Mouse (Mus musculus) megakaryocyte-erythroid progenitor cell, adult 5-6 weeks (primary cell): ENCODE results near the gene Pigo. TPM values are rescaled to one million over a fixed set of nuclear protein-coding genes. Genes with fewer than 3 reads are reported as not detected.

Experiments
- ATAC-seq: replicated peaks from 2 replicates; pipeline ENCODE4 v1.8.0; 2016; ENCODE audit warnings: mild to moderate bottlenecking, inconsistent platforms; ENCODE audit not compliant: severe bottlenecking, poor library complexity, low FRiP score, low TSS enrichment
- total RNA-seq, 2 experiments: library from RNA; stranded (forward) in 1 of 2; stranded (reverse) in 1 of 2; fragments of 200-1000, 215-1000 nt in 1 of 2; fragments of >200 nt in 1 of 2; fragmentation: Nextera tagmentation in 1 of 2; gene quantifications; 2 replicates each; pipeline ENCODE4 v1.2.3; 2014 to 2017

Pigo gene
- total RNA-seq (2014; fragmentation: Nextera tagmentation) (14.7 and 20.3 TPM in 2 replicates), total RNA-seq (2017) (8.3 and 11.0 TPM in 2 replicates)

DNA sequence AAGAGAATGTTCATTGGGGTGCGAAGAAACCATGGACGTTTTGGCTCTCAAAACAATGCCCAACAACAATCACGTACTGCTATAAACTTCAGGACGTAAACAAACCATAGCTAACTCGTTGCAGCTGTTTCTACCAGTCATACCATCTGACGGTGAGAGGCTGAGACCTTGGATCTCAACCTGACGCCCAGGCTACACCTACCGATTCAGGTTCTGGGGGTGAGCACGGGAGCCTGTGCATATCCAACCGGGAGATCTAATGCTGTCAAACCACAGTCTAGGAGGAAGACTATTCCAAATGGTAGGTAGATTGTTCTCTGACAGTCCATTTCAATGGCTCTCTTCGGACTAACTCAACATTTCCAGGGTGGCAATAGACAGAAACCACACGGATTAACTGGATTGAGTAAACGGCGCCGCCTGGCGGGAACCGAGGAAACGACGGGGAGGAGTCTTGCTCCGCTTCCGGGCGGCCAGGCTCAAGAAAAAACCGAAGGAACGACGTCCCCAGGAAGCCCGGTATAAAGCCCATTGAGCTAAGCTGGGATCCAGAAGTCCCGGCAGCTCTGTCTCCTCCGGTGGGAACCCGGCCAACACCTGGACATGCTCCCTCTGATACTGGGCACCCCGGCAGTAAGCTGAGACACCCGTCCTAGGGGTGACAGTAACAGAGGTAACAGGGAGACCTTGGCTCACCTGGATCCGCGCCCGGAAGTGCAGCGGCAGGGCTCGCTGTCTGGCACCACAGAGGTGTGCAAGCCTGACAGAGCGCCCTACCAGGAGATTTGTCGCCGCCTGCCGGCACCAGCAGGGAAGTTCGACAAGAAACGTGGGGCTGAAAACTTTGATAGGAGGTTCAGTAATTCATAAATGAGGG, at the start of gene Pigo:
Pigo (minus strand) TSS at position 736 of the 877 bp plus-strand sequence.
- peak; percentile 90 for ATAC-seq

DNA sequence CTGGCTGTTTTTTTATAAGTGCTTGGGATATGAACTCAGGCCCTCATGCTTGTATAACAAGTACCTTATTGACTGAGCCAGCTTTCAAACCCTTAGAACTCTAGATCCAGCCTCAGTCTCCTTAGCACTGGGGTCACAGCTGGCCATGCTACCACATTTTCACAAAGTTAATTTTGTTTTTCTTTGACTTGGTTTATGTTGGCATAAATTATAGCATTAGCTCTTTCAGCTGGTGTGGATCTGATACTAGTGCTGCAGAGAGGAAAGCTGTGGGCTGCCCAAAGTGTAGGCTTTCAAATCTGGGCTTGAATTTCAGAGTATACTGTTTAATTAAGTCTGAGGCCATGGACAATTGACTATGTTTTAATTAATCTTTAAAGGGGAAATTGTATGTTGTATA, 49.3 kb upstream of the Pigo start:
- no peak for ATAC-seq

DNA sequence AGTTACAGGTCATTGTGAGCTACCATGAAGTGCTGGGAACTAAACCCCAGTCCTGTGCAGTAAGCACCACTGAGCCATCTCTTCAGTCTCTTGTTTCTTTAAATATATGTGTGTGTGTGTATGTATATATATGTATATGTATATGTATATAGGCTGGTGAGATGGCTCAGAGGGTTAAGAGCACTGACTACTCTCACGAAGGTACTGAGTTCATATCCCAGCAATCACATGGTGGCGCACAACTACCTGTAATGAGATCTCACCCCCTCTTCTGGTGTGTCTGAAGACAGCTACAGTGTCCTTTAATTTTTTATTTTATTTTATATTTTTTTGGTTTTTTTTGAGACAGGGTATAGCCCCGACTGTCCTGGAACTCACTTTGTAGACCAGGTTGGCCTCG, 39.9 kb upstream of the Pigo start:
- ATAC-seq, result no peak

DNA sequence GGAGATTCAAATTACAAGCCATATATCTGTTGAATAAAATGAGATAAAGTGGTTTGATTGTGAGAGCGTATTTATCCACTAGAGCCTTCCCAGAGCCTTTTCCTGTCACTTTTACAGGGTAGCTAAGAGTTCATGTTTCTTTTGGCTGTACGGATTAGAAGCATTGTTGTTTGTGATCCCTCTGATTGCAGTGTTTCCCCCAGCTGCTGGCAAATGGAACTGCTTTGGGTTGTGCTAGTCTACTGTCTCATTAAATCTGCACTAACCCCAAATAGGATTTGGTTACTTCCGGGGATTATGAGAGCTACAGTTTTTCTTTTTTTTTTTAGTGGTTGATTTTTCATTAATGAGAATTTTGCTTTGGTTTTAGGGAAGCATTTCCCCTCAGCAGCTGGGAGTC, 34.7 kb upstream of the Pigo start:
- ATAC-seq, result no peak

DNA sequence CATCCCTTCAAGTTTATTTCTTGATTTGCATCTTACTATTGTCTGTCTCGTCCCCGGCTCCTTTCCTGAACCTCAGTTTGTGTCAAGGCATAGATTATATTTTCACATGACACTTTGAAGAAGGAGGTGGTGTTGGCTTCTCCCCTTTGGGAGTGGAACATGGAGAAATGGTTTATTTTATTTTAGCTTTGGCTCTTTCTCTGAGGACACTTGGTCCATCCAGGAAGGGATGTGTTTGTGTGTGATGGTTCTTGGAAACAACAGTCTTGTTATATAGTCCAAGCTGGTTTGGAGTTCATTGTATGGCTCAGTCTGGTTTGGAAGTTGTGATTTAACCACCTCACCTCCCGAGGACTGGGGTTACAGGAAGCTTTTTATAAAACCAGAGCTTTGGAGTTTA, 34.1 kb upstream of the Pigo start:
- ATAC-seq, result no peak

DNA sequence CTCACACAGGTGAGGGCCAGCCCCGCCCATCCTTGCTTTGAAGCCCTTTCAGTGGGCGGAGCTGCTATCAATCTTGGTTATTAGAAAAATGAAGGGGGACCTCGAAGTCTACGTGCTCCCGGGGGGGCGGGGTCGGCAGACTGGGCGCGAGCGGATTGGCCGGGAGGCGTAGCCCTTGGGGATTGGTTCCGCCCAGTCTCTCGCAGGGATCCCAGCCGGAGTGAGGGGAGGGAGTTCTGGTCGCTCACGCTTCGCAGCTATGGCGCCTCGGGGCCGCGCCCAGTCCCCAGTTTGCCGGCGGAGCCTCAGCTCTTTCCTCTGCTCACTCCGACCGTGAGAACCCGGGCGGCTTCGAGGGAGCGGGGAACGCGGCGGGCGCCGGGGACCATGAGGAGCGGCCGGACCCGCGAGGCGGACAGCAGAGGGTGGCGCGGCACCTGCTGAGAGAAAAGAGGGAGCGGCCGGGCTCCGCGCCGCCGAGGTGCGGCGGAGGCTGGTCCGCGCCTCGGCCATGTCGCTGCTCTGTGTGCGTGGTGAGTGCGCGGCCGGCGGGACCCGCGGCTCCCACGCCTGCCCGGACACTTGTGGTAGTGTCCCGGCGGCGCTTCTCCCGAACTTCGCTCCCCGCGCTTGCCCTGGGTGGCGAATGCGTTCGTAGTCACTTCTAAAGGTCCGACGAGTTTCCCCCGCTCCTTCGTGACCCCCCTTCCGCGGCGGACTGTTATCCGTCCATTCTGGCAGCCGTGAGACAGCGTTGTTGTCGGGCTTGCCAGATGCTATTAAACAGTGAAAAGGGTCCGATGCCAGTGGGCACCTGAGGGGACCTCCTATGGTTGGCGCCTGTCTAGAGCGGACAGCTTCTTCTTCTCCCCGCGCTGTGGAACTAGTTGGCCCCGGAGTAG, 33.4 kb upstream of the Pigo start, which contains the start of gene Unc13b:
Unc13b (plus strand) TSS at position 201 of the 902 bp plus-strand sequence.
- ATAC-seq, result peak; percentile 100

DNA sequence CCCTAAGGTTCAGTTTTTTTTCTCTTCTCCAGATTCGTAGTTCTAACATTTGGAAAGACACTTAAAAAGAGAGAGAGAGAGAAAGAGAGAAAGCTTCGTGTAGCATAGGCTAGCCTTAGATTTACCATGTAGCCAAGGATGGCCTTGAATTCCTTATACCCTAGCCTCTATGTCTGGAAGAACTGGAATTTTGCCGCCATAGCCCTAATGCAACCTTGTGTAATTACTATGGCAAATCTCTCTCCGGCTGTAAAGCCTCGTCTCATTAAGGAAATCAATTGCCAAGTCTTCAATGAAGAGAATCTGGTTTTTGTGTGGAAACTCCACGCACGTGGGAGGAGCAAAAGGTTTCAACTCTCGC, 32.8 kb upstream of the Pigo start:
- no peak; the same call in 1 of the 2 replicates for ATAC-seq

DNA sequence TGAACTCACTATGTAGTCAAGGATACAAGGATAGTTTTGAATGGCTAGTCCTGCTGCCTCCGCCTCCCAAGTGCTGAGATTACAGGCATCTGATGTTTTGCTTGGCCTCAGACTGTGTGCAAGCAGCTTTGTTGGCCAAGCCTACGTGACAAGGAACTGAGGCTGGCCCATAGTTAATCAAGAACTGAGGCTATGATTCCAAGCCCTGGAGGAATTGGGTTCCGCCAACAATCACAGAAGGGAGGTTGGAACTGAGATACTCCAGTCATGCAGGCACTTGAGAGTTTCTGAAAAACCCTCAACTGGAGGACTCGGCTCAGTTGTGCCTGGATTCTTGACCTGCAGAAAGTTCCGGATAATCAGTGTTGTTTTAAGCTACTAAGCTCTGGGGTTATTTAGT, 32.0 kb upstream of the Pigo start:
- ATAC-seq, result no peak

DNA sequence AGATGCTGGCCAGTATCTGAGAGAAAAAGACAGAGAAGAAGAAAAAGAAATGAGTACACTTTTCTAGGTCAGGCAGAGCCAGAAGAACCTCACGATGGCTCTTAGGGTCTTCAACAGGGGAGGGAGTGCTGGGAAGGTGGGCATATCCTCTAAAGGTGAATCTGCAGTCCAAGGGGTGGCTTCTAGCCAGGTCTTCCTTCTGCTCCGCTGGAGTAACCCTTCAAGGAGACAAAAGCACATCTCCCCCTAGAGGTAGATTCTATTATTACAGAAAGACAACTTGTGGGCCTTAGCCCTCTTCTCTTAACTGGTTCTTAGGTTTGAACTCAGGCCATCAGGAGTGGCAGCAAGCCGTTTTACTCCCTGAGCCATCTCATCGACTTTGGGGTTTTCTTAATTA, 27.0 kb upstream of the Pigo start:
- ATAC-seq, result peak; percentile 88

DNA sequence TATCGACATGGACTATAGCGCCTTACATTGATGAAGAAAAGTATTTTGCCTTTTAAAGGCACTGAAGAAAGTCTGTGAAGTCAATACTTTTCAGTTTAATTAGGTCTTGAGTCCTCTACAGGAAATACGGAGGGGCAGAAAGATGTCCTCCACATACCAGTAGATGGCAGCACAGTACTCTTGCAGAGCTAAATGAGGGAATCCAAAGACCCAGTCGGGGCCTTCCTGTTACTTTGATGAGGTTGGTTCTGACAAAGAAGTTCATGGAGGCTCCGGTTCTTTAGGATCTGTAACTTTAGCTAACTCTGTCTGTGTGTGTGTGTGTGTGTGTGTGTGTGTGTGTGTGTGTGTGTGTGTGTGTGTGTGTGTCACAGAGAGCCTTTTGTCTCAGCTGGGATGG, 21.6 kb upstream of the Pigo start:
- 0 out of 2 replicates have a peak, but pooled peaks have one; percentile 38 for ATAC-seq

DNA sequence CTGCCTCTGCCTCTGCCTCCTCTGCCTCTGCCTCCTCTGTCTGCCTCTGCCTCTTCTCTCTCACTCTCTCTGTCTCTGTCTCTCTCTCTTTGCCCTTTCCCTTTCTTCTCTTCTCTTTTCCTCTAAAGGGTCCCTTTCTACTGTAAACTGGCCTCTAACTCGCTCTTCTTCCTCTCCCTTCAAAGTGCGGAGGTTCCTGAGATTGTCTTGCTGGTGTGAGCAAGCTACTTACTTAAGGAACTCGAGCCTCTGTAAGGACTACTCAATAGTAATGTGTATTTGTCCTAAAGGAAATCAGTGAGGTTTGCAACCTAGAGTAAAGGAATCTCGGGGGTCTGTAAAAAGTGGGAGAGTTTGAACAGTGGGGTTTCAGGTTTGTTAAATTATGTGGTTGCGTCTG, 21.0 kb upstream of the Pigo start:
- no peak for ATAC-seq

DNA sequence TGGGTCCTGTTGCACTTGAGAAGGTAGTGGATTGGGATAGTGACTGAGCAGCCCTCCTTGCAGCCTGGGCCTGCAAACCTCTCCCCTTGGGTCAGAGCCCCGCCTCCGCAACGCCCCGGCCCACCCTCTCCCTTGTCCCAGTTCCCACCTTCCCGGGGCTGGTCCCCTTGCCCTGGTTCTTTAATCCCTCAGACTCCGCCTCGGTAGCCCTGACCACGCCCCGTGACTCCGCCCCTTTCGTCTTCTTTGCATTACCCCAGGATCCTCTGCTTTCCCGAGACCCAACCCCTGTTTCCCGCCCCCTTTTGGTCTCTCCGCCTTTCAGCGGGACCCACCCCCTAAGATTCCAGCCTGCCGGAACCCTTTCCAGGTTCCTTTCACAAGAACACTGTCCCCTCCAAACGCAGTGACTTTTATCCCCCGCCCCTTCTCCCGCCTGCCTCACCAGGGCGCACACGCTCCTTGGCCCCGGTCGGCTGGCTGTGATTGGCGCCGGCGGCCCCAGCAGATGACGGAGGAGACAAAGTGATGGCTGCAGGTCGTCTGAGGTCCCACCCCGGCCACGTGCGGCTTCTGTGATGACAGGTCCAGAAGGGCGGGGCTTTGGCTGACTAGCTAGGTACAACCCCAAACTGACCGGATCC, 20.2 kb upstream of the Pigo start, which contains the start of gene Fam214b:
Fam214b (minus strand) TSS at position 562 of the 644 bp plus-strand sequence.
- peak; percentile 91 for ATAC-seq

DNA sequence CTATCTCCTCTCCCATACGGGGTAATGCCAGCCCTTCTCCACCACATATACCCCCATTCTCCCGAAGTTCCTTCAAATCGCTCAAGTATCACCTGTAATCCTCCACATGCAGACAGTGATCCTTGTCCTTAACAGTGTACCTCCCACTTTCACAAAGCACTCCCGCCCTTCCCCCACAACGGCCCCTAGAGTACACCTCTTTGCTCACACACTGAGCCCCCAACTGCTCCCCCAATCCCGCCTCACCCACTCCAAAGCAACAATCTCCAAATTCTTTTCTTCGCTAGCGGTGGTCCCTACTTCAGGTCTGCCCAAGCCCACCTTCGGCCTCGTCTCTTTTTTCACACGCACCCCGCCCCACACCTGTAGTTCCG, 19.7 kb upstream of the Pigo start:
- no peak for ATAC-seq

DNA sequence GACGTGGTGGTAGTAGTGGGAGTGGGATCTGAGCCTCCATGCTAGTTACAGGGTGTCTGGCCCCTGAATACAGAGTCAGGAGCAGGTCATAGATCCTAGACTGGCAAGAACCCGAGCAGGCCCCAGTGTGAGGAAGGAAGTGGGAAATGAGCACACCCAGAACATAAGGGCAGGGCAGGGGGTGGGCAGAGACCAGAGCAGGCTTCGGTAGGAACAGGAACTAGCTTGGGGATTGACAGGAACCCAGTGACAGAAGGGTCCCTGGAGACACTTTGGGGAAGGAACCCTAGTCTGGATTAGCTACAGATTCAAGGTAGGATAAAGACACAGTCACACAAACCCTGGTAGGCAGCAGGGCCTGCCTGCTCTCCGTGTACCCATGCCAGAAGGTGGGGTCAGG, 19.1 kb upstream of the Pigo start:
- no peak for ATAC-seq

DNA sequence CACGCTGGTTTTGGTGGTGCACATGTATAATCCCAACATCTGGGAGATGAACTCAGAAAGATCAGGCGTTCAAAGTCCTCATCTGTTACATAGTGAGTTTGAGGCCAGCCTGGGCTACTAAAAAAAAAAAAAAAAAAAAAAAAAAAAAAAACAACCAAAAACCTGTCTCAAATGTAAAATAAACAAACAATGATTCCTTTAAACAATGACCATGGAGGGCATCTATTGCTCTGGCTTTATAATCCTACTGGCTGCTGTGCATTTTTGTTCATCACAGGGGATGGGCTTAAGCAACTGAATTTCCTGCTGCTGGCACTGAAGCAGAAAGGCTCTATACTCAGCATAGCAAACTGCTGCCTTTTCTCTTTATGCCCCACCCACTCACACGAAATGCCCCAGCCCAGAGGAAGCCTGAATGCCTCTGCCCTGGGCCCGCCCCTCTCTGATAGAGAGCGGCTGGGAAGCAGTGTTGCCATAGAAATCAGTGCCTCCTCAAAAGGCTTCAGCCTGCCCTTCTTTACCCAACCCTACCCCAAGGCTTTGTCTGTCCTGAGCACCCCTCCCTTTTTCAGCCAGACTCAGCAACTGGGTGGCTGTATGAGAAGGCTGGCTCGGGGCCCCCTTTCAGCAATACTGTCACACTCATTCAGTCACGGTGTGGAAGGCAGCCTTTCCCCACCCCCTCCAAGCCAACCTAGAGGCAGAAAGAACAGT, 18.2 kb upstream of the Pigo start:
- ATAC-seq, result peak; percentile 25; the same call in 1 of the 2 replicates

DNA sequence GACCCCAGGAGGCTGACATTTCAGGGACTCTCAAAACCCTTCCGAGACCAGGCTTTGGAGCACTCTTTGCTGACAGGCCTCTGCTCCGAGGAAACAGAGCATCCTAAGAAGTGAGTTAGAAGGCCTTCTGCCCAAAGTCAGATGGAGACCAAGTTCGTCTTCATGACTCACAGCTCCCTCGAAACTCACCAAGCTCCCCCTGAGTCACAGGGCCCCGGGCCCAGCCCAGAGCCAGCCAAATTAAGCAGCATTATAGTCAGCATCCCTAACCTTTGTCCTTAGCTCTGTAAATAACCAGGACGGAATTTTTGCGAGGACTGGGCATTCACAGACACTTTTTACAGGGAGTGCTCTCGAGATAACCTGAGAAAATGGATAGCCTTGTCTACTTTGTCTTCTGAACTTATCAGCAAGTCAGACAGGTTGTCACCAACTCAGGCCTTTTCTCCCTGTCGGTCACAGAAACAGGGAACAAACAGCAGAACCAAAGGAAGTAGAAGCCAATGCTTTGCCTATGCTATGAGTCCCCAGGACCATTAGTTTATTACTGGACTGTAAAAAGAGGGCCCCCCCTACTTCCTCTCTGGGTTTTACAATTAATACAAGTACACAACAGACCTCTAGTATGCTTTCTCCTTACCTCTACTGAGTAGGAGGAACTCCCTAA, 15.4 kb upstream of the Pigo start:
- no peak for ATAC-seq

DNA sequence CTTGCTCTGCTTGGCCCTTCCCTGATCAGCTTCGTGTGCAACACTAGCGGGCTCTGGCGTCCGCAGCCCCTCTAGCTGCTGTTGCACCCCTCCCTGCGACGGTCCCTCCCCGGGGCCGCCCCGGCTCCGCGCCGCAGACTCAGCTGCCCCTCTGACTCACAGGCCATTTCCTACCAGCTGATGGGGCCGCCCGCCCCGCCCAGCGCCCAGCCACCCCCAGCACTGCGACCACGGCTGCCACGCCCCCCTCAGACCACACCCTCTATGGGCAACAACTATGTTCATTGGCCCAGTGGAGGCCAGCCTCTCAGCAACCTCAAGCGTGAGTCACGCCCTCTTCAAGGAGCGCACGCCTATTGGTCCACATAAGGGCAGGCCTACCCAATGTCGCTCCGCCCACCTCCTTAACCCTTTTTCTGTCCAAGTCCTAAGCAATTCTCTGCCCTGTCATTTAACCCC, 14.5 kb upstream of the Pigo start:
- peak; percentile 90 for ATAC-seq

DNA sequence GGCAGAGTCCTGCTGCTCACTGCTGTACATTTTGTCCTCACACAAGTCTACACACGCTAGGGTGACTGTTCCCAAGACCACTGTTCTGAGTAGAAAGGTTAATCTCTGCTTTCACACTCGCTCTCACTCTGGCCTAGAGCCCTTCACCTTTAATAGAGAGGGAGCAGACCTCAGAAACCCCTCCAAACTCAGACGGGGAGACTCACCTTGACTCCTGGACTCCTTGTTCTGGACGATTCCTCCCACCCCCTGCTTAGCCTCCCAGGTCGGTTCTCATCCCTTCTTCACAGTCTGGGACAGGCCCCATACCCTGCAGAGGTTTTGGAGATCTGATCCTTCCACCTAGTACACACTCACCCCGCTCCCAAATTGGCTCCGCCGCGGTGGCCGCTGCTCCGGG, 14.0 kb upstream of the Pigo start:
- ATAC-seq, result no peak
